Mouse (Mus musculus) lung, adult 2 months (tissue): Measurements from ENCODE around the gene Rwdd4a. TPM values are rescaled to one million over a fixed set of nuclear protein-coding genes. Genes with fewer than 3 reads are reported as not detected.

ENCODE experiments used
- DNase-seq: peaks from one replicate; pipeline ENCODE4 v3.0.0; 2022
- H3K4me1 ChIP-seq: fragments of 200-500 bp; 2 replicates; pipeline ENCODE4 v1.6.1; 2011; ENCODE audit warnings: low read length; ENCODE audit not compliant: control insufficient read depth, insufficient read depth
- H3K4me3 ChIP-seq: fragments of 200-500 bp; replicated peaks from 2 replicates; pipeline ENCODE3; 2011; ENCODE audit warnings: low read depth, mild to moderate bottlenecking, control low read depth, low read length; ENCODE audit errors: extremely low read depth
- CTCF ChIP-seq: fragments of 200-500 bp; IDR thresholded peaks from 2 replicates; pipeline ENCODE4 v1.5.1; 2011; ENCODE audit warnings: mild to moderate bottlenecking, low read length, control low read depth; ENCODE audit not compliant: insufficient read depth
- POLR2A ChIP-seq: fragments of 200-500 bp; IDR thresholded peaks from 2 replicates; pipeline ENCODE4 v1.6.1; 2011; ENCODE audit warnings: low read depth, mild to moderate bottlenecking, control low read depth, low read length, borderline replicate concordance; ENCODE audit errors: extremely low read depth
- WGBS: fragments of 180-500 bp; shearing (Covaris S2); methylation state at CpG from one replicate; pipeline ENCODE4 v1.1.7; 2018; 5-methylcytosine and 5-hydroxymethylcytosine counted together
- polyA plus RNA-seq: library from polyadenylated mRNA; depleted of rRNA; stranded (reverse); fragments of >200 nt; gene quantifications from 2 replicates; pipeline ENCODE4 v1.2.3, GENCODE M21; 2012; rRNA removed

Gene Rwdd4a
- polyA plus RNA-seq, result 12.1 and 12.3 TPM in 2 replicates

- WGBS, result under 1% methylated on average over 65 of the region's 65 CpGs
- TF ChIP-seq POLR2A (peak; percentile 67; the same call in 1 of the 2 replicates), CTCF (no peak)
- Histone ChIP-seq H3K4me3 (peak within 1 kb of the TSS; percentile 97), H3K4me1 (peaks cover 4% of the 10 kb centered on the region)
- peak; percentile 95 for DNase-seq
Measured at GRCm38 (mm10) chr8:47533344-47534125, at the start of gene Rwdd4a, which contains the start of gene Trappc11. Gene Rwdd4a, plus strand, starts transcription at chr8:47533664. Gene Trappc11, minus strand, starts transcription at chr8:47533470.

DNA sequence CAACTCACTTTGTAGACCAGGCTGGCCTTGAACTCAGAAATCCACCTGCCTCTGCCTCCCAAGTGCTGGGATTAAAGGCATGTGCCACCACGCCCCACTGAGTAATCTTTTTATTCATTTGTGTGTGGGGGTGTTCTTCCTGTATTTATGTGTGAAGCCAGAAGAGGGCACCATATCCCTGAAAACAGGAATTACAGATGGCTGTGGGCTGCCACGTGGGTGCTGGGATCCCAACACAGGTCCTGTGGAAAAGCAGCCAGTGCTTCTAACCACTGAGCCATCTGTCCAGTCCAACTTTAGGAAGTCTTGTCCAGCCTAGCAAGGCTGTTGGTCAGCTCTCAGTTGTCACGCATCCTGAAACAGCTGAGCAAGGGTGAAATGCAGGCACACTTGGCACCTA is 46.2 kb upstream of the Rwdd4a start:
- no peak for DNase-seq
- WGBS, result 88% methylated on average over 3 of the region's 3 CpGs
- no peaks in the 10 kb centered on the region for H3K4me1 ChIP-seq
- TF ChIP-seq POLR2A, result no peak
- TF ChIP-seq CTCF, result no peak
- H3K4me3 ChIP-seq, result no peak overlapping the region

GRCm38 (mm10) chr8:47493106-47493505 is 40.4 kb upstream of the Rwdd4a start:
- TF ChIP-seq POLR2A, result no peak
- no peak for TF ChIP-seq CTCF
- DNase-seq, result no peak
- H3K4me3 ChIP-seq, result no peak overlapping the region
- no peaks in the 10 kb centered on the region for H3K4me1 ChIP-seq
- 56% methylated on average over 12 of the region's 12 CpGs for WGBS

- H3K4me3 ChIP-seq, result no peak overlapping the region
- TF ChIP-seq POLR2A (no peak), CTCF (no peak)
- 67% methylated on average over 12 of the region's 12 CpGs for WGBS
- H3K4me1 ChIP-seq, result no peaks in the 10 kb centered on the region
- DNase-seq, result no peak
Measured at GRCm38 (mm10) chr8:47494602-47495153, 38.8 kb upstream of the Rwdd4a start.

DNA sequence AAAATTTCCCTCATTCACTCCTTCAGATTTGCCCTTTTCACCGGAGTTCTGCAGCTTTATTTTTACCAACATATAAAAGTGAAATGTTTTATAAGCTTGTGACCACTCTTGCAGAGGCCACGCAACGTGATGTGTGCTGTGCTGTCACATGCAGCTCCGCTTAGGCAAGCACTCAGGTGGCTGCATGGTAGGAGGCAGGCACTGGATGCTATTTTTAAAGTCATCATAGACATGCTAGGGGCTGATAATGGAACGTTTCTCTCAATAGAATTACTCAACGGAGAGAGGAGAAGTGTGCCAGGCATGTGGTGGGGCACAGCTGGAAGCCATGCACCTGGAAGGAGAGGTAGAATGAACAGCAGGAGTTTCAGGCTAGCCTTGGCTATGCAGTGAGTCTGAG is 38.0 kb upstream of the Rwdd4a start:
- no peak for TF ChIP-seq CTCF
- TF ChIP-seq POLR2A, result no peak

GRCm38 (mm10) chr8:47501994-47502393 is 31.5 kb upstream of the Rwdd4a start:
- DNase-seq, result no peak
- no peak for TF ChIP-seq POLR2A
- Histone ChIP-seq H3K4me3 (no peak overlapping the region), H3K4me1 (no peaks in the 10 kb centered on the region)
- 65% methylated on average over 2 of the region's 2 CpGs for WGBS

More for the DNA sequence above, 38.0 kb upstream of the Rwdd4a start:
- H3K4me1 ChIP-seq, result no peaks in the 10 kb centered on the region
- DNase-seq, result no peak
- 81% methylated on average over 6 of the region's 6 CpGs for WGBS
- no peak overlapping the region for H3K4me3 ChIP-seq

DNA sequence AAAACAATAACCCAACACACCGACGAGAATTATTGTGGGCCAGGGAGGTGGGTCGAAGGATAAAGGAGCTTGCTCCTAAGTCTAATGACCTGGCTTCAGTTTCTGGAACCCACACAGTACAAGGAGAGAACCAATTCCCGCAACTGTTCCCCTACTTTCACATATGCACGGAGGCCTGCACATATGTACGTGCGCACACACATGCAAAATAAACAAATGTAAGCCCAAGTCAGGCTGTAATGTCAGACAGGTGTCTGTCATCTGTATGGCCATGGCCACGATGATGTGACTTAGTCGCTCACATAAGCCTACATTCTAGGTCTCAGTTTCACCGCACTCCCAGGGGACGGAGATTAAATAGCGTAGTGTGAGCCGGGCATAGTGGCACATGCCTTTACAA is 30.9 kb upstream of the Rwdd4a start:
- 95% methylated on average over 13 of the region's 13 CpGs for WGBS
- TF ChIP-seq CTCF (no peak), POLR2A (no peak)
- H3K4me1 ChIP-seq, result no peaks in the 10 kb centered on the region
- no peak for DNase-seq
- no peak overlapping the region for H3K4me3 ChIP-seq

DNA sequence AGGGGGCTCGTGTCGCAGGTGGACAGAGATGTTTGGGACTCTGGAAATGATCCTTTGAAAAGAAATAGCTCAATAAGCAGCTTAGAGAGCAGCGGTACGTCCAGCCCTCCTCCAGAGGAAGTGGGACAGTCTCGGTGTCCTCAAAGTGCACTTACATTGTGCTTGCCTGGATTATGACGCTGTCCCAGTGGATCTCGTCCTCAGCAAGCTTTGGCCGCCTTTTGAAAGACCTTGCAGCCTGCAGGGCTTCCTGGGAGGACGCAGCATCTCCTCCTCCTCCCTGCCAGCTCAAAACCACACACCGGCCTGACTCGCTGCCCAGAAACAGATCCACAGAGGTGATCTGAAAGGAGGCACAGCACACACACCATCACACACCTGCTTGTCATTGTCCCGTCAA is 28.0 kb upstream of the Rwdd4a start:
- no peak overlapping the region for H3K4me3 ChIP-seq
- H3K4me1 ChIP-seq, result no peaks in the 10 kb centered on the region
- DNase-seq, result no peak
- 91% methylated on average over 12 of the region's 12 CpGs for WGBS
- no peak for TF ChIP-seq POLR2A
- no peak for TF ChIP-seq CTCF

DNA sequence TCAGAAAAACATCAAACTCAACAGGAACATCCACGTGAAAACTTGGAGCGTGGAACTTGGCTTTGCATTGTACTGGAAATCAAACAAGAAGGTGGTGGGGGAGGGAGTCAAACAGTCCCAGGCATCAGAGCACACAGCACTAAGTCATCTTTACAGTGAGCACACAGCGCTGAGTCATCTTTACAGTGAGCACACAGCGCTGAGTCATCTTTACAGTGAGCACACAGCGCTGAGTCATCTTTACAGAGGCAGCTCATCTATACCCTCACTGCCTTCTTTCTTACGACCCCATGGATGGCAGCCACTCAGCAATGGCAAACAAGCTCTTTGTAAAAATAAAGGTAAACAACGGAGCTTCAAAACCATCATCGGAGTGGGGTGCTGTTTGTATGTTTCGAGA is 22.5 kb upstream of the Rwdd4a start:
- Histone ChIP-seq H3K4me3 (no peak overlapping the region), H3K4me1 (no peaks in the 10 kb centered on the region)
- WGBS, result 88% methylated on average over 9 of the region's 9 CpGs
- DNase-seq, result no peak
- no peak for TF ChIP-seq POLR2A
- no peak for TF ChIP-seq CTCF

GRCm38 (mm10) chr8:47513601-47514000 is 19.9 kb upstream of the Rwdd4a start:
- Histone ChIP-seq H3K4me1 (no peaks in the 10 kb centered on the region), H3K4me3 (no peak overlapping the region)
- 94% methylated on average over 15 of the region's 15 CpGs for WGBS
- no peak for DNase-seq
- no peak for TF ChIP-seq CTCF
- TF ChIP-seq POLR2A, result no peak
